Mouse (Mus musculus) cerebellum, postnatal 14 days (tissue): ENCODE results near the gene Lipc.

Experiments
- DNase-seq, 2 experiments: peaks; one replicate each; pipeline ENCODE4 v3.0.0; 2021; ENCODE audit warnings: mixed read lengths in 2 of 2

Gene Lipc

GRCm38 (mm10) chr9:70911163-70911562 is 40.9 kb downstream of the Lipc start:
- DNase-seq, result peak in 1 of 2 experiments; percentile 45

- DNase-seq, result no peak
Measured at GRCm38 (mm10) chr9:70910351-70910750, 41.7 kb downstream of the Lipc start.

GRCm38 (mm10) chr9:70902821-70903730 is 49.0 kb downstream of the Lipc start:
- peak; percentile 37 to 43 for DNase-seq

GRCm38 (mm10) chr9:70894201-70894600 is 57.8 kb downstream of the Lipc start:
- no peak for DNase-seq

GRCm38 (mm10) chr9:70893526-70893925 is 58.5 kb downstream of the Lipc start:
- no peak for DNase-seq

GRCm38 (mm10) chr9:70892627-70893026 is 59.4 kb downstream of the Lipc start:
- no peak for DNase-seq

GRCm38 (mm10) chr9:70891431-70892133 is 60.4 kb downstream of the Lipc start:
- DNase-seq, result peak in 1 of 2 experiments; percentile 20

GRCm38 (mm10) chr9:70890736-70891135 is 61.3 kb downstream of the Lipc start:
- DNase-seq, result peak in 1 of 2 experiments; percentile 43

GRCm38 (mm10) chr9:70888969-70889368 is 63.1 kb downstream of the Lipc start:
- DNase-seq, result no peak

GRCm38 (mm10) chr9:70888556-70888955 is 63.5 kb downstream of the Lipc start:
- no peak for DNase-seq

GRCm38 (mm10) chr9:70881982-70882381 is 70.0 kb downstream of the Lipc start:
- no peak for DNase-seq

GRCm38 (mm10) chr9:70878823-70879222 is 73.2 kb downstream of the Lipc start:
- DNase-seq, result peak; percentile 42 to 50

GRCm38 (mm10) chr9:70878157-70878556 is 73.9 kb downstream of the Lipc start:
- peak; percentile 74 to 76 for DNase-seq

GRCm38 (mm10) chr9:70875490-70875889 is 76.5 kb downstream of the Lipc start:
- peak; percentile 54 to 64 for DNase-seq

- DNase-seq, result no peak
Measured at GRCm38 (mm10) chr9:70875059-70875458, 77.0 kb downstream of the Lipc start.

GRCm38 (mm10) chr9:70872675-70873074 is 79.4 kb downstream of the Lipc start:
- DNase-seq, result no peak

GRCm38 (mm10) chr9:70870326-70870725 is 81.7 kb downstream of the Lipc start:
- DNase-seq, result no peak

GRCm38 (mm10) chr9:70869169-70869873 is 82.7 kb downstream of the Lipc start:
- peak in 1 of 2 experiments; percentile 42 for DNase-seq

- no peak for DNase-seq
Measured at GRCm38 (mm10) chr9:70867381-70867780, 84.6 kb downstream of the Lipc start.

- no peak for DNase-seq
Measured at GRCm38 (mm10) chr9:70864039-70864438, 88.0 kb downstream of the Lipc start.

- DNase-seq, result no peak
Measured at GRCm38 (mm10) chr9:70863299-70863698, 88.7 kb downstream of the Lipc start.

GRCm38 (mm10) chr9:70859233-70859632 is 92.8 kb downstream of the Lipc start:
- DNase-seq, result no peak

GRCm38 (mm10) chr9:70855868-70856267 is 96.2 kb downstream of the Lipc start:
- peak; percentile 35 to 63 for DNase-seq
